Mouse (Mus musculus) retina, postnatal 7 days (tissue): Measurements from ENCODE around the gene Zfp300.

Experiments
- DNase-seq: peaks from one replicate; pipeline ENCODE4 v3.0.0-alpha.2; 2012; ENCODE audit warnings: low read depth, low spot score

Zfp300 gene

GRCm38 (mm10) chrX:21088983-21089866, at the start of gene Zfp300:
Zfp300 (minus strand) TSS chrX:21089527.
- DNase-seq, result peak; percentile 40

- no peak for DNase-seq
Observed at GRCm38 (mm10) chrX:21115520-21115919, 26.2 kb upstream of the Zfp300 start, which contains the start of gene Ssxa1. Ssxa1 (plus strand) TSS chrX:21115820.

- no peak for DNase-seq
Observed at GRCm38 (mm10) chrX:21089867-21090239, 526 bp upstream of the Zfp300 start.

GRCm38 (mm10) chrX:21088645-21088982, 713 bp downstream of the Zfp300 start:
- DNase-seq, result no peak

GRCm38 (mm10) chrX:21068106-21068505, 21.2 kb downstream of the Zfp300 start, which contains the start of gene Spaca5:
Spaca5 (plus strand) TSS chrX:21068406.
- no peak for DNase-seq

GRCm38 (mm10) chrX:21062544-21062890, 26.8 kb downstream of the Zfp300 start:
- DNase-seq, result no peak

- DNase-seq, result peak; percentile 67
Observed at GRCm38 (mm10) chrX:21061866-21062543, 27.3 kb downstream of the Zfp300 start, which contains the start of gene Zfp182. Zfp182 (minus strand) TSS chrX:21062316.

GRCm38 (mm10) chrX:21061460-21061859, 27.9 kb downstream of the Zfp300 start:
- no peak for DNase-seq
